ENCODE assay signal across 16 mouse cellular contexts in genomic region chr4:75266773-75267550, GRCm38 (mm10). TPM values are rescaled to one million over a fixed set of nuclear protein-coding genes. Genes with fewer than 3 reads are reported as not detected.
DNase-seq lines count a peak whose midpoint lies in the region; ATAC-seq and TF ChIP-seq lines count a peak whose summit lies in the region.
"Had no signal": no experiment of that assay in that cellular context is flagged by ENCODE, and none has a peak within 500 bp of the region (broad histone marks: within the 10 kb centered on the region; RNA-seq: fewer than 3 reads in every experiment).

No protein-coding gene starts in this region.

- H3K4me3 ChIP-seq in spleen, adult 2 months (ENCODE audit: extremely low read depth, insufficient read depth, insufficient read length): no peak overlapping the region
- H3K4me3 ChIP-seq: forebrain, embryonic 13.5 days; gastrocnemius, adult 2 months; heart, adult 2 months; midbrain, embryonic 12.5 days; myocyte; stomach, embryonic 15.5 days had no signal

- H3K4me1 ChIP-seq in spleen, adult 2 months (ENCODE audit: control insufficient read depth, insufficient read depth, insufficient read length): peaks cover 7% of the 10 kb centered on the region
- H3K4me1 ChIP-seq: forebrain, embryonic 13.5 days; midbrain, embryonic 12.5 days; stomach, embryonic 15.5 days had no signal

- WGBS in spleen, adult 2 months: 42% methylated on average over 6 of the region's 6 CpGs

- TF ChIP-seq CTCF in spleen, adult 2 months (IDR thresholded peaks at IDR 0.05; ENCODE audit: extremely low read depth, insufficient read depth, insufficient read length, insufficient replicate concordance): no peak

- ATAC-seq in inflammation-experienced regulatory T-cells, adult 6 months: peak; percentile 67
- peak; percentile 24; the same call in 1 of the 2 replicates for ATAC-seq in neutrophil, adult 5-6 weeks (ENCODE audit: extremely low read depth, insufficient number of reproducible peaks, low FRiP score, poor library complexity, severe bottlenecking)
- ATAC-seq: forebrain, embryonic 13.5 days; hindbrain, postnatal 0 days had no signal

- H3K27me3 ChIP-seq in spleen, adult 2 months (ENCODE audit: control insufficient read depth, insufficient read depth, low read length): no peaks in the 10 kb centered on the region
- H3K27me3 ChIP-seq: forebrain, embryonic 13.5 days; midbrain, embryonic 12.5 days; stomach, embryonic 15.5 days had no signal

- peak overlapping the region; percentile 55 for H3K27ac ChIP-seq in spleen, adult 2 months (ENCODE audit: insufficient read depth, low read length)
- H3K27ac ChIP-seq: forebrain, embryonic 13.5 days; gastrocnemius, adult 2 months; heart, adult 2 months; hindbrain, postnatal 0 days; midbrain, embryonic 12.5 days; stomach, embryonic 15.5 days had no signal

- DNase-seq in spleen, adult 2 months (ENCODE audit: low read depth in 1 of 2, low spot score in 2 of 2): no peak
- no peak for DNase-seq in spleen, adult 18-20 months
- DNase-seq in MEL-GATA-1-ER (ENCODE audit: extremely low read depth, low read depth): peak; percentile 85
- DNase-seq in cerebellum, postnatal 14 days: no peak
- DNase-seq in urinary bladder, postnatal 10 days (ENCODE audit: low spot score): no peak
- DNase-seq: cerebellum, adult 18-20 months; gastrocnemius, adult 2 months; heart, adult 2 months; thymus, postnatal 25 days had no signal

- no peak for TF ChIP-seq POLR2A in spleen, adult 2 months (IDR thresholded peaks at IDR 0.05; ENCODE audit: low read depth, low read length)

- H3K36me3 ChIP-seq in spleen, adult 2 months (ENCODE audit: control insufficient read depth, insufficient read depth, low read length): no peaks in the 10 kb centered on the region
- H3K36me3 ChIP-seq: stomach, embryonic 15.5 days had no signal

RNA-seq across cellular contexts. Expression of gene Dmac1, which starts 11.1 kb away (rescaled TPM):
- 37.7 and 44.7 TPM in 2 replicates for polyA plus RNA-seq in spleen, adult 2 months (2012; rRNA removed)
- polyA plus RNA-seq in inflammation-experienced regulatory T-cells, adult 6 months (2017; shearing (Covaris generic)): 10 to 100 TPM; 66.5 to 70.6 (median 67.0) TPM
- total RNA-seq in neutrophil, adult 5-6 weeks (2017): 21.9 and 26.8 TPM in 2 replicates
